Mouse (Mus musculus) forebrain, embryonic 16.5 days (tissue): ENCODE data around the gene Kif26b. TPM values are rescaled to one million over a fixed set of nuclear protein-coding genes. Genes with fewer than 3 reads are reported as not detected.

ENCODE experiments used
- ATAC-seq: fragments of 200-750 bp; cut with Nextera tagmentation; 2 replicates; pipeline ENCODE4 v1.8.0; 2017; ENCODE audit warnings: mild to moderate bottlenecking, moderate library complexity
- H3K27ac ChIP-seq: fragments of 300-500 bp; sonication (generic); 2 replicates; pipeline ENCODE4 v1.5.1; 2014; ENCODE audit warnings: low read length, control low read depth
- H3K27me3 ChIP-seq: fragments of 300-500 bp; sonication (generic); replicated peaks from 2 replicates; pipeline ENCODE4 v1.6.1; 2014; ENCODE audit warnings: low read length; ENCODE audit not compliant: control insufficient read depth, insufficient read depth
- H3K36me3 ChIP-seq: fragments of 300-500 bp; sonication (generic); 2 replicates; pipeline ENCODE4 v1.6.1; 2014; ENCODE audit not compliant: control insufficient read depth, insufficient read depth
- H3K4me1 ChIP-seq: fragments of 300-500 bp; sonication (generic); replicated peaks from 2 replicates; pipeline ENCODE4 v1.6.1; 2014; ENCODE audit warnings: low read length; ENCODE audit not compliant: control insufficient read depth, insufficient read depth
- H3K4me2 ChIP-seq: fragments of 300-500 bp; sonication (generic); 2 replicates; pipeline ENCODE4 v1.6.1; 2014; ENCODE audit warnings: mild to moderate bottlenecking, low read length, control low read depth
- H3K4me3 ChIP-seq: fragments of 300-500 bp; sonication (generic); replicated peaks from 2 replicates; pipeline ENCODE4 v1.5.1; 2014; ENCODE audit warnings: mild to moderate bottlenecking, low read length, control low read depth
- H3K9ac ChIP-seq: fragments of 300-500 bp; sonication (generic); replicated peaks from 2 replicates; pipeline ENCODE4 v1.6.1; 2014; ENCODE audit warnings: low read depth, low read length, control low read depth
- H3K9me3 ChIP-seq: fragments of 300-500 bp; sonication (generic); 2 replicates; pipeline ENCODE4 v1.6.1; 2016; ENCODE audit warnings: low read length; ENCODE audit not compliant: control insufficient read depth
- WGBS: fragments of 180-500 bp; shearing (Covaris S2); extraction: QIAGEN DNeasy Blood & Tissue Kit; methylation state at CpG from one replicate; pipeline ENCODE4 v1.1.7; 2014; 5-methylcytosine and 5-hydroxymethylcytosine counted together
- polyA plus RNA-seq: library from polyadenylated mRNA; unstranded; fragments of >200 nt; fragmentation: Nextera tagmentation; extraction: Ambion mirVana; gene quantifications from 2 replicates; pipeline ENCODE4 v1.2.1, GENCODE M21; 2015

Gene Kif26b
- polyA plus RNA-seq, 1 experiment from 2014 or later: 5.3 TPM

GRCm38 (mm10) chr1:178840311-178840710 lies 311.4 kb downstream of the Kif26b start:
- ATAC-seq: no peak

GRCm38 (mm10) chr1:178844839-178845238 lies 315.9 kb downstream of the Kif26b start:
- Histone ChIP-seq H3K9me3 (no peaks in the 10 kb centered on the region), H3K4me3 (no peak overlapping the region), H3K36me3 (no peaks in the 10 kb centered on the region), H3K4me2 (no peak overlapping the region), H3K9ac (no peak overlapping the region), H3K27me3 (no peaks in the 10 kb centered on the region), H3K27ac (no peak overlapping the region), H3K4me1 (peaks cover 12% of the 10 kb centered on the region)
- 92% methylated on average over 6 of the region's 6 CpGs for WGBS
- ATAC-seq: no peak

More at GRCm38 (mm10) chr1:178840311-178840710, 311.4 kb downstream of the Kif26b start:
- H3K36me3 ChIP-seq: no peaks in the 10 kb centered on the region
- H3K27ac ChIP-seq: no peak overlapping the region
- WGBS: 83% methylated on average over 7 of the region's 7 CpGs
- H3K27me3 ChIP-seq: no peaks in the 10 kb centered on the region
- no peak overlapping the region for H3K4me3 ChIP-seq
- no peak overlapping the region for H3K4me2 ChIP-seq
- H3K9me3 ChIP-seq: no peaks in the 10 kb centered on the region
- 0 out of 2 replicates have a peak, but pooled peaks cover 5% of the 10 kb centered on the region for H3K4me1 ChIP-seq
- no peak overlapping the region for H3K9ac ChIP-seq

GRCm38 (mm10) chr1:178847569-178847968 lies 318.6 kb downstream of the Kif26b start:
- Histone ChIP-seq H3K27ac (no peak overlapping the region), H3K4me1 (peaks cover 12% of the 10 kb centered on the region), H3K4me2 (no peak overlapping the region), H3K27me3 (no peaks in the 10 kb centered on the region), H3K36me3 (no peaks in the 10 kb centered on the region), H3K4me3 (no peak overlapping the region), H3K9ac (no peak overlapping the region), H3K9me3 (no peaks in the 10 kb centered on the region)
- WGBS: 49% methylated on average over 5 of the region's 5 CpGs
- ATAC-seq: no peak

GRCm38 (mm10) chr1:178848380-178849106 lies 319.6 kb downstream of the Kif26b start:
- Histone ChIP-seq H3K27ac (no peak overlapping the region), H3K9me3 (no peaks in the 10 kb centered on the region), H3K27me3 (no peaks in the 10 kb centered on the region), H3K36me3 (no peaks in the 10 kb centered on the region), H3K4me2 (no peak overlapping the region), H3K4me1 (peaks cover 10% of the 10 kb centered on the region), H3K4me3 (no peak overlapping the region), H3K9ac (no peak overlapping the region)
- peak; percentile 36; the same call in 1 of the 2 replicates for ATAC-seq
- 74% methylated on average over 5 of the region's 5 CpGs for WGBS

- Histone ChIP-seq H3K9me3 (no peaks in the 10 kb centered on the region), H3K36me3 (no peaks in the 10 kb centered on the region), H3K4me3 (no peak overlapping the region), H3K9ac (no peak overlapping the region), H3K27me3 (no peaks in the 10 kb centered on the region), H3K4me1 (peaks cover 11% of the 10 kb centered on the region), H3K4me2 (no peak overlapping the region), H3K27ac (no peak overlapping the region)
- WGBS: 20% methylated on average over 1 of the region's 1 CpGs
- no peak for ATAC-seq
These were observed 321.6 kb downstream of the Kif26b start for GRCm38 (mm10) chr1:178850569-178850968.

- no peak overlapping the region for H3K9ac ChIP-seq
- no peak for ATAC-seq
- H3K36me3 ChIP-seq: no peaks in the 10 kb centered on the region
- no peaks in the 10 kb centered on the region for H3K9me3 ChIP-seq
- H3K27me3 ChIP-seq: no peaks in the 10 kb centered on the region
- peaks cover 12% of the 10 kb centered on the region for H3K4me1 ChIP-seq
- no peak overlapping the region for H3K4me3 ChIP-seq
- H3K27ac ChIP-seq: no peak overlapping the region
- whole genome bisulfite sequencing: 85% methylated on average over 4 of the region's 4 CpGs
- no peak overlapping the region for H3K4me2 ChIP-seq
These were observed 326.0 kb downstream of the Kif26b start for GRCm38 (mm10) chr1:178854936-178855335.

- Histone ChIP-seq H3K4me2 (no peak overlapping the region), H3K4me1 (peaks cover 17% of the 10 kb centered on the region), H3K9ac (no peak overlapping the region), H3K27ac (peak overlapping the region; percentile 55), H3K9me3 (no peaks in the 10 kb centered on the region), H3K27me3 (no peaks in the 10 kb centered on the region), H3K4me3 (no peak overlapping the region), H3K36me3 (no peaks in the 10 kb centered on the region)
- 7% methylated on average over 6 of the region's 6 CpGs for WGBS
- ATAC-seq: peak; percentile 91
These were observed 327.0 kb downstream of the Kif26b start for GRCm38 (mm10) chr1:178855974-178856373.

GRCm38 (mm10) chr1:178860671-178861391 lies 331.9 kb downstream of the Kif26b start:
- H3K4me1 ChIP-seq: peaks cover 20% of the 10 kb centered on the region
- ATAC-seq: peak; percentile 49; the same call in 1 of the 2 replicates
- no peaks in the 10 kb centered on the region for H3K36me3 ChIP-seq
- no peaks in the 10 kb centered on the region for H3K27me3 ChIP-seq
- 14% methylated on average over 8 of the region's 8 CpGs for WGBS
- H3K4me2 ChIP-seq: no peak overlapping the region
- H3K9ac ChIP-seq: no peak overlapping the region
- no peaks in the 10 kb centered on the region for H3K9me3 ChIP-seq
- no peak overlapping the region for H3K4me3 ChIP-seq
- no peak overlapping the region for H3K27ac ChIP-seq

- peak; percentile 59 for ATAC-seq
- Histone ChIP-seq H3K4me3 (no peak overlapping the region), H3K4me2 (no peak overlapping the region), H3K9ac (no peak overlapping the region), H3K27ac (no peak overlapping the region), H3K4me1 (peaks cover 15% of the 10 kb centered on the region), H3K27me3 (no peaks in the 10 kb centered on the region), H3K9me3 (no peaks in the 10 kb centered on the region), H3K36me3 (no peaks in the 10 kb centered on the region)
- WGBS: 40% methylated on average over 8 of the region's 8 CpGs
These were observed 332.5 kb downstream of the Kif26b start for GRCm38 (mm10) chr1:178861392-178861762.
